Mouse (Mus musculus): Measurements from ENCODE around the gene Foxr2. TPM values are rescaled to one million over a fixed set of nuclear protein-coding genes. Genes with fewer than 3 reads are reported as not detected.

Gene Foxr2
- 1.0 and 1.2 TPM in 2 replicates for polyA plus RNA-seq (2012; rRNA removed)

DNA sequence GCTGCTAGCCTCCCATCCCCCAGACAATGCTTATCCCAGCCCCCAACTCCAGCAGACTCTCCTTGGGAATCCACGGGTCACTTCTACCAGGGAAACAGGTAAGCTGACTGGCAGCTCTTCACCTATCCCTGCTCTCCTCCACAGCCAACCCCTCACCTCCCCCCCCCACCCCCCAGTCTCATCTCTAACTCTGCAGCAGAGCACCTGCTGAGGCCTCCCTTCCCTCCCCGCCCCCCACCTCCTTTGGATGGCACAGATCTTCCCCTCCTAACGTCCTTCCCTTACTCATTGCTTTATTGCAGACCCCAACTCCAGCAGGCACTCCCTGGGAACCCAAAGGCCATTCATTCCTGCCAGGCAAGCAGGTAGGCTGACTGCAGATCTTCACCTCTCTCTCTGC, at the start of gene Foxr2:
Gene Foxr2 (plus strand): TSS at position 301 of the 400 bp plus-strand sequence.

DNA sequence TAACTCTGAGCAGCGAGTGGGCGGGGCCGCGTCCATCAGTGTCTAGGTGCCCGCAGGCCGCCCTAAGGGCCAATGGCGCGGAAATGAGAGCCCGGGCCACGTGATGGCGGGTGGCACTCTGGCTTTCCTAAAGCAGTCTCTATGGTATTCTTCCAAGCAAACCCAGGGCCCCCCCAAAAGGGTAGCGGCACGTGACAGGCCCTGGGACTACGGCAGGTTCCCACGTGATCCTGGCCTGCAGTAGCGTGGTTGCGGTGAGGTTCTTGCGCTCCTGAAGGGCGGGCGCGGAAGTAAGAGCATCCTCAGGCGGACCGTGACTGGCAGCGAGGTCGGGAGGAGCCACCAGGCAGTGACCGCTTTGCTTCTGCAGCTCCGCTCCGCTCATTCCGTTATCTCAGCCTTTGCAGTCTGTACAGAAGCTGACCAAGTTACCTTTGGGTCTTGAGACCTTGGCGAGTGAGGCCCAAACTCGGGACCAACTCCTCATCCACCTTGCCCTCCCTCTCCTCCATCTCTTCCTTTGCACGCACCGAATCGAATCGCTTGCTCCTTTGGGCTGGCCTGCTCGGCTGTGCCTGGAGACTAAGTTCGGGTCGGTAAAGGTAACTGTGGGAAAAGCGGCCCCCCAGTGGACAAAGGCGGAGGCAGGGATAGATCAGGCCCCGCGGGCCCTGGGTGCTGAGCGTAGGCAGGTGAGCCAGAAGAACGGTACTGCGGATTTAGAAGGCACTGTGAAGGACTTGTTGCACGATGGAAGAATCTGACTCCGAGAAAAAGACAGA, 21.3 kb downstream of the Foxr2 start, which contains the start of gene Rragb:
Gene Rragb (plus strand): TSS at position 248 of the 782 bp plus-strand sequence.

Other genes with a start within 250 kb of the Foxr2 start
- 2.0 TPM in 2 replicates for gene Usp51, start 112.3 kb upstream of the Foxr2 start, polyA plus RNA-seq (2012; rRNA removed)
- 83.1 and 84.0 TPM in 2 replicates for gene Mageh1, start 81.2 kb upstream of the Foxr2 start, polyA plus RNA-seq (2012; rRNA removed)
- gene Rragb, start 21.2 kb downstream of the Foxr2 start, polyA plus RNA-seq (2012; rRNA removed), result 40.4 and 45.1 TPM in 2 replicates
- 7.0 and 7.5 TPM in 2 replicates for gene Klf8, start 118.7 kb downstream of the Foxr2 start, polyA plus RNA-seq (2012; rRNA removed)

Data from central nervous system, embryonic 14 days (tissue).